Mouse (Mus musculus): ENCODE results near the gene Mgll. TPM values are rescaled to one million over a fixed set of nuclear protein-coding genes. Genes with fewer than 3 reads are reported as not detected.

Mgll gene
- polyA plus RNA-seq, 1 experiment from 2014 or later: 8.0 TPM

DNA sequence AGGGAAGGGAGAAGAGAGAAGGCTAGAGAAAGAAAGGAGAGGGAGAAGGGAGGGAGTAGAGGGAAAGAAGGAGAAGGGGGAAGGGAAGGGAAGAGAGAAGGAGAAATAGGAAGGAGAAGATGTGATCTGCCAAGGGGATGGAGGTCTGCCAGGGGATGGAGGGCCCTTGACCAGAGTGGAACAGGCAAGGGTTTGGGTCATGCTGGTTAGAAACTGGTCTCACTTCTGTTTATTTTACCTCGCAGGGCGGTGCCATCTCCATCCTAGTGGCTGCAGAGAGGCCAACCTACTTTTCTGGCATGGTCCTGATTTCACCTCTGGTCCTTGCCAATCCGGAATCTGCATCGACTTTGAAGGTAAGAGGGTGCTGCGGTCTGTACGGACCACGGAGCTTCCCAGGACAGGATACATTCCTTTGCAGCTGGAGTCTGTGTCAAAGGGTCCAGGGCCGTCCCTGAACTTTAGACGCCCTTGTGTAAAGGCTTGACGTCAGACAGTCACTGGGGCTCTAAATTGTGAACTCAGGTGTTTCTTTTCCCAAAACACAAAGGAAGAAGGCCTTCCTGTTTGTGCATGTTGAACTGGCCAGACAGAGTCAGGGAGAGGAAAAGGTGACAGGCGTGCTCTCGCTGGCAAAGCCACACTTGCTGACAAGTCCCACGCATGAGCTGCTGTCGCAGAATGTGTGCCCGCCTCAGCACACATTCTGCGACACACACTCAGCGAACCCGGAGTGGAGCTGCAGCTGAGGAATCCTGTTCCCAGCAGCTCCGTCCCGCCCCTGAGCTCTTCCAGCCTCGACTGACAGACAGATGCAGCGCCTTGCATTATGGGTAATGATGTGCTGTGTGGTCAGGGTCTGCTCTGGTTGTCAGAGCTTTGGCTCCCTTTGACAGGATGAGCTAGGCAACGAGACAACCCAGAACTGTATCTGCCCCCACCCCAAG lies 85.2 kb downstream of the Mgll start:
- Histone ChIP-seq H3K9ac (replicated peaks) (no peak overlapping the region), H3K4me3 (replicated peaks) (no peak overlapping the region), H3K9me3 (no peaks in the 10 kb centered on the region), H3K4me1 (replicated peaks) (peaks cover 27% of the 10 kb centered on the region), H3K27me3 (no peaks in the 10 kb centered on the region), H3K27ac (no peak overlapping the region), H3K4me2 (no peak overlapping the region), H3K36me3 (no peaks in the 10 kb centered on the region)
- WGBS: 65% methylated on average over 23 of the region's 23 CpGs
- ATAC-seq (ENCODE audit: insufficient number of reproducible peaks, insufficient read depth, low FRiP score, low TSS enrichment, low read depth): no peak

DNA sequence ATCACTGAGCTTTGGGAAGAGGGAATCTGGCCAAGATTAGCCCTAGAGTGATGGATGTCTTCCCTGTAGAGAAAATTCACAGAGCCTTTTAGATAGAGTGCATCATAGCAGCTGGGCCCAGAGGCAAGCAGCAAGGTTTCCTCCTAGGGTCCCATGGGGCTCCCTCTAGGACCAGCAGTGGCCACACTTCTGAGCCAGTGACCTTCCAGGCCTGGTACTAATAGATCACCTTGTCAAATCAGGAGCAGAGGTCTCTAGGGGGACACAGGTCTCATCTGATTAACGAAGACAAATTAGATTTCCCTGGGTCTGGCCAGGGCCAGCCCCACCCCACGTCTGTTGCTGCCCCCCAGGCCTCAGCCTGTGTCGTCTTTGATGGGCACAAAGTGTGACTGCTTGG lies 86.1 kb downstream of the Mgll start:
- Histone ChIP-seq H3K9me3 (no peaks in the 10 kb centered on the region), H3K4me3 (replicated peaks) (no peak overlapping the region), H3K27ac (no peak overlapping the region), H3K4me1 (replicated peaks) (peaks cover 27% of the 10 kb centered on the region), H3K36me3 (no peaks in the 10 kb centered on the region), H3K4me2 (no peak overlapping the region), H3K9ac (replicated peaks) (no peak overlapping the region), H3K27me3 (no peaks in the 10 kb centered on the region)
- WGBS: 32% methylated on average over 3 of the region's 3 CpGs
- no peak for ATAC-seq (ENCODE audit: insufficient number of reproducible peaks, insufficient read depth, low FRiP score, low TSS enrichment, low read depth)

DNA sequence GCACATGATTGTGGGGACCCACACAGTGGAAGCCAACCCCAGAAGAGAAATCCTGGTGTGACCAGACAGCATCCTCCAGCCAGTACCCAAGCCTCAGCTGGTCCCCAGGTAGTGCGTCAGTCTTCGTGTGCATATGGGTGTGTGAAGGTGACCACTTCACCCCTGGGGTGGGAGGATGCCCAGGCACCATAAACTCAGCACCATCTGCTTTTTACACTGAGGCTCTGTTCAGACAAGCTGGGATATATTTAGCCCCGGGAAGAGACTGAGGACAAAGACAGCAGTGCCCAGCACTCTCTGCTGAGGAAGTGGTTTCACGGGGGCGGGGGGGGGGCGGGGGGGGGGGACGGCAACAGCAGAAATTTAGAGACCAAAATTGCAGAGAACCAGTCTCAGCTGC lies 87.2 kb downstream of the Mgll start:
- no peak for ATAC-seq (ENCODE audit: insufficient number of reproducible peaks, insufficient read depth, low FRiP score, low TSS enrichment, low read depth)
- H3K4me1 ChIP-seq (replicated peaks): peaks cover 27% of the 10 kb centered on the region
- H3K27ac ChIP-seq: no peak overlapping the region

DNA sequence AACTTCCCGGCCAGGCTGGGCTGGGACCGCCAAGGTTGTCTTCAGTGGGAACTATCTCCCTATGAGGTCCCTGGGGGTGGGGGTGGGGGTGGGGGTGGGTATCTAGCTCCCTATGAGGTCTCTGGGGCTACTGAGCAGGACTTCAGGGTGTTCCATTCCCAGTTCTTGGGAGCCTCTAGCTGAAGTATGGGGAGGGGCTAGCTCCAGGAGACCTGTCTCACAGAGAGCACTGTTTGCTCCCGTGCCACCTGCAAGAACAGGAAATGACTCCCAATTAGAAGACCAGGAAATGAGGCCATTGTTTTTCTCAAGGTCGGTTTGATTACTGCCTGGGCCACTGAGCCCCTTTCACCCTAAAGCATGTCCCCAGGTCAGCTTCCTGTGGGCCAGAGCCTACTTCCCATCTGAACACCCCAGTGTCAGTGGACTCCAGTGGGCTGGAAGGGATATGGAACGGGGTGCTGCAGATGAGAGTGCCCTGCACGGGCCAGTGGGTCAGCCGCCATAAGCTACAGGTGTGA lies 87.7 kb downstream of the Mgll start:
- H3K9me3 ChIP-seq: no peaks in the 10 kb centered on the region
- H3K27ac ChIP-seq: no peak overlapping the region
- WGBS: 43% methylated on average over 7 of the region's 7 CpGs
- H3K27me3 ChIP-seq: no peaks in the 10 kb centered on the region
- no peaks in the 10 kb centered on the region for H3K36me3 ChIP-seq
- no peak overlapping the region for H3K9ac ChIP-seq (replicated peaks)
- no peak overlapping the region for H3K4me2 ChIP-seq
- ATAC-seq (ENCODE audit: insufficient number of reproducible peaks, insufficient read depth, low FRiP score, low TSS enrichment, low read depth): no peak
- H3K4me1 ChIP-seq (replicated peaks): peaks cover 27% of the 10 kb centered on the region
- no peak overlapping the region for H3K4me3 ChIP-seq (replicated peaks)

More for the DNA sequence above, 87.2 kb downstream of the Mgll start:
- Histone ChIP-seq H3K4me2 (no peak overlapping the region), H3K9me3 (no peaks in the 10 kb centered on the region), H3K27me3 (no peaks in the 10 kb centered on the region), H3K9ac (replicated peaks) (no peak overlapping the region), H3K4me3 (replicated peaks) (no peak overlapping the region), H3K36me3 (no peaks in the 10 kb centered on the region)
- WGBS: 33% methylated on average over 7 of the region's 7 CpGs

DNA sequence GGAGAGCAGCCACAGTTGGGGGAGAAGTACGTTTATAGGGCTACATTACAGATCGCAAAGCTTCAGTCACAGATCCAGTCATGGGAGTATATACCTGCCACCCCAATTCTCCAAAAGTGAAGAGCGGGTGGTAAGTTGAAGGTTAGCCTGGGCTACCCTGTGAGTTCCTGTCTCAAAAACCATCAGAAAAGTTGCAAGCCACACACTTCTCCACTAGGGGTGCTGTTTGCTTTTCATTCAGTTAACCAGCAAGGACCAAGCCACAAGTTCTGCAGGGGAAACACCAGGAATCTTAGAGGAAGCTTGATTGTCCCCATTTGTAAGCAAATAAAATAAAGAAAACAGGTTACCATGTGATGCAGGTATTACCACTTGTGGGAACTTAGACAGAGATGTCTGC lies 88.7 kb downstream of the Mgll start:
- Histone ChIP-seq H3K4me3 (replicated peaks) (no peak overlapping the region), H3K9ac (replicated peaks) (no peak overlapping the region), H3K27ac (no peak overlapping the region), H3K27me3 (no peaks in the 10 kb centered on the region), H3K9me3 (no peaks in the 10 kb centered on the region), H3K4me1 (replicated peaks) (peaks cover 27% of the 10 kb centered on the region), H3K4me2 (no peak overlapping the region), H3K36me3 (no peaks in the 10 kb centered on the region)
- WGBS: 75% methylated on average over 3 of the region's 3 CpGs
- no peak for ATAC-seq (ENCODE audit: insufficient number of reproducible peaks, insufficient read depth, low FRiP score, low TSS enrichment, low read depth)

DNA sequence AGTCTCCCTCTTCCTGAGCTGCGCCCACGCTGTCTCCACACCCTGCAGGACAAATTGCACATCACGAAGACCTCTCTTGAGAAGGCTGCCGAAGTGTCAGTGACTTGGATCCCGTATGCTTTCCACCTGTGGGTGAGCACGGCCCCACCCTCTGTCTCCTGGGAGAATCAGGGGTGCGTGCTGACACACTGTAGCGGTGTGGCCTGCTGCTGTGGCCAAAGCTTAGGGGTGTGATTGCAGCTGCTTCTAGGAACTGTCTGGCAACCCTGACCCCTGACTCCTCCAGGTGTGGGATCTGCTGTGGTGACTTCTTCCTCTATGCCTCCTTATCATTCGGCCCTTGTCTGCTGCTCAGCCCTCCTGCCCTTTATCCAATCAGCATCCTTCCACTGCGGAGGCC lies 89.6 kb downstream of the Mgll start:
- no peak for ATAC-seq (ENCODE audit: insufficient number of reproducible peaks, insufficient read depth, low FRiP score, low TSS enrichment, low read depth)
- Histone ChIP-seq H3K27ac (no peak overlapping the region), H3K27me3 (no peaks in the 10 kb centered on the region), H3K4me3 (replicated peaks) (no peak overlapping the region), H3K36me3 (no peaks in the 10 kb centered on the region), H3K9me3 (no peaks in the 10 kb centered on the region), H3K4me2 (no peak overlapping the region), H3K9ac (replicated peaks) (no peak overlapping the region), H3K4me1 (replicated peaks) (peaks cover 23% of the 10 kb centered on the region)
- 77% methylated on average over 10 of the region's 10 CpGs for WGBS

DNA sequence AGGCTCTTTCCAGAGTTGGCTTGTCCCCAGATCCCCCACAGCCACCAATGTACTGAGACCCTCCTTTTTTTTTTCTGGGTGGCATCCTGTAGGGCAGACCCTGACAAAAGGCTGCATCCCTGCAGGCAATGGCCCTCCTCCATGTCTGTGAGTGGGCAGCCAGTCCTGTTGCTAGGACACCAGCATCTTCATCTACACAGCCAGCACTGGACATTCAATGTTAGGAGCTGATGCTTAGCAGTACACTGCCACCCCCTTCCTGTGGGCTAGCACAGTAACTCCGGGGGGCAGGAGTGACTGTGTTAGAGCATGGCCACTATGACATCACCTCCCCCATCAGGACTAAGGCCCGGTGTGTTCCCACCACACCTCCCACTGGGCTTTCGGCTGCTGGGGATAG lies 90.8 kb downstream of the Mgll start:
- H3K27ac ChIP-seq: no peak overlapping the region
- H3K4me1 ChIP-seq (replicated peaks): peaks cover 18% of the 10 kb centered on the region
- H3K36me3 ChIP-seq: no peaks in the 10 kb centered on the region
- H3K4me2 ChIP-seq: no peak overlapping the region
- ATAC-seq (ENCODE audit: insufficient number of reproducible peaks, insufficient read depth, low FRiP score, low TSS enrichment, low read depth): no peak
- H3K4me3 ChIP-seq (replicated peaks): no peak overlapping the region
- no peaks in the 10 kb centered on the region for H3K9me3 ChIP-seq
- no peak overlapping the region for H3K9ac ChIP-seq (replicated peaks)
- H3K27me3 ChIP-seq: no peaks in the 10 kb centered on the region
- WGBS: 78% methylated on average over 3 of the region's 3 CpGs

DNA sequence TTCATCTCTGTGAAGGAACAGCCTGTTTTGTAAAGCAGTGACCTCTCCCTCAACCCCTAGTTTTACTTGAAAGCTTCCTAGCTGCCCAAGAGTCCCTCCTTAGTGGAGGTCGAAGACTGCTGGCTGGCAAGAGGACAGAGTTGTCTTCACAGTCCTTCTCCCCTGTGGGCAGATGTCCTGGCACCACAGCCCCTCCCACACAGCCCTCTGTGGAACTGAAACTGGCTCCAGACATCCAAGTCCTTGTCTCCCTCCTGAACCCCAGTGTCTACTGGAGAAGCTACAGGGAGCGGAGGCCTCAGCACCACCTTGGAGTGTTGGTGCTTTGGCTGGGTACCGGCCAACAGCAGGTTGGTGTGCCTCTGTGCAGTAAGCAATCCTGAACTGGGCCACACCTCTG lies 91.3 kb downstream of the Mgll start:
- Histone ChIP-seq H3K4me3 (replicated peaks) (no peak overlapping the region), H3K36me3 (no peaks in the 10 kb centered on the region), H3K9ac (replicated peaks) (no peak overlapping the region), H3K4me2 (no peak overlapping the region), H3K9me3 (no peaks in the 10 kb centered on the region), H3K27ac (no peak overlapping the region), H3K4me1 (replicated peaks) (peaks cover 18% of the 10 kb centered on the region), H3K27me3 (no peaks in the 10 kb centered on the region)
- 86% methylated on average over 3 of the region's 3 CpGs for WGBS
- ATAC-seq (ENCODE audit: insufficient number of reproducible peaks, insufficient read depth, low FRiP score, low TSS enrichment, low read depth): no peak

DNA sequence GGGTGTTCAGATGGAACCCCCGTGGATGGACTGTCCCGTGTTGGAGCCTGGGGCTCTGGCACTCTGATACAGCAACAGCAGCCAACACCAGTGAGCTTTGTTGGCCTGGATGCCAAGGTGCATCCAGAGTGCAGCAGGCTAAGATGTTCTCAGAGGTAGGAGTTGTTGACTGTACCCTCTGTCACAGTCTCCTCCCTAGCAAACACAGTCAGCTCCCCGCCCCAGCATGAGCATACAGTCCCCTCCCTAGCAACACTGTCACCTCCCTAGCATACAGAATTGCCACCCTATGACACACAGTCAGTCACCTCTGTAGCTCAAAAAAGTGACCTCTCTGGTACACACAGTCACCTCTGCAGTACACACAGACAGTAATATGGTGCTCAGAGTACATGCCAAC lies 92.7 kb downstream of the Mgll start:
- H3K36me3 ChIP-seq: no peaks in the 10 kb centered on the region
- H3K27me3 ChIP-seq: no peaks in the 10 kb centered on the region
- WGBS: 86% methylated on average over 3 of the region's 3 CpGs
- no peaks in the 10 kb centered on the region for H3K9me3 ChIP-seq
- H3K9ac ChIP-seq (replicated peaks): no peak overlapping the region
- no peak for ATAC-seq (ENCODE audit: insufficient number of reproducible peaks, insufficient read depth, low FRiP score, low TSS enrichment, low read depth)
- no peak overlapping the region for H3K27ac ChIP-seq
- peaks cover 14% of the 10 kb centered on the region for H3K4me1 ChIP-seq (replicated peaks)
- H3K4me3 ChIP-seq (replicated peaks): no peak overlapping the region
- H3K4me2 ChIP-seq: no peak overlapping the region

DNA sequence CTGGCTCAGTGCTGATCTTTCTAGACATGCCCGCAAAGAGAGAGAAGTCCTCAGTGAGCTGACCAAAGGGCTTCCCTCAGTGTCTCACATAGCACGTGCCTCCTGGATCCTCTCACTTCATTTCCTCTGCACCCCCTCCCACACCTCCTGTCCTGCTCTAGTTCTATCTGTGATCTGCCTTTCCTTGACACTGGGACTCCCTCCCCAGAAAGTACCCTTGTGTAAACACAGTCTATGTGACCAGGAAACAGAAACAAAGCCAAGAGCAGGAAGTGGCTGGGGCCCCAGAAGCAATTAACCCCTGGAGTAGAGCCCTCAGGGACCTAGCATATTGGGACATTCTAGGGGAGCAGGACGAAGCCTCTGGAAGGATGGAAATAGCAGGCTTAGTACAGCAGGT lies 96.6 kb downstream of the Mgll start:
- H3K4me2 ChIP-seq: no peak overlapping the region

DNA sequence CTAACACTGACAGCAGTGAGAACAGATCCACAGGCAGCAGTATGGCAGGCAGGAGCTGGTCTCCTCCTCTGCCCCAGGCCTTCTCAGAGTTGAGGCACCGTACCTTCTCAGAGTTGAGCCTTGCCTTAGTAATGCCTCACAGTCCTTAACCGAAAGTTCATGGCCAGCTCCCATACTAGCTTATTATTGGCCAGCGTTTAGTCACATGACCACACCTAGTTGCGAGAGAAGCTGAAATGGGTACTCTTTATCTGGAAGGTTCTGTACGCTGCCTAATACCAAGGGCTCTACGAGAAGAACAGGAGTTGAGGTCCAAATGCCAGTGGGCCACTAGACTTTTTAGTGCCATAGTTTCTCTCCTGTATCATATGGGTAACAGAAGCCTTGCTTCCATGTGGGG lies 97.1 kb downstream of the Mgll start:
- H3K27ac ChIP-seq: no peak overlapping the region
- ATAC-seq (ENCODE audit: insufficient number of reproducible peaks, insufficient read depth, low FRiP score, low TSS enrichment, low read depth): no peak
- WGBS: 90% methylated on average over 6 of the region's 6 CpGs

More for the DNA sequence above, 96.6 kb downstream of the Mgll start:
- 34% methylated on average over 3 of the region's 3 CpGs for WGBS
- H3K4me3 ChIP-seq (replicated peaks): no peak overlapping the region
- no peak overlapping the region for H3K27ac ChIP-seq
- no peak overlapping the region for H3K9ac ChIP-seq (replicated peaks)
- H3K27me3 ChIP-seq: 0 out of 2 replicates have a peak, but pooled peaks cover 5% of the 10 kb centered on the region
- peaks cover 7% of the 10 kb centered on the region; the same call in 1 of the 2 replicates for H3K4me1 ChIP-seq (replicated peaks)
- ATAC-seq (ENCODE audit: insufficient number of reproducible peaks, insufficient read depth, low FRiP score, low TSS enrichment, low read depth): no peak
- no peaks in the 10 kb centered on the region for H3K9me3 ChIP-seq
- no peaks in the 10 kb centered on the region for H3K36me3 ChIP-seq

More for the DNA sequence above, 97.1 kb downstream of the Mgll start:
- no peak overlapping the region for H3K4me2 ChIP-seq
- 0 out of 2 replicates have a peak, but pooled peaks cover 5% of the 10 kb centered on the region for H3K27me3 ChIP-seq
- peaks cover 9% of the 10 kb centered on the region; the same call in 1 of the 2 replicates for H3K4me1 ChIP-seq (replicated peaks)
- H3K9ac ChIP-seq (replicated peaks): no peak overlapping the region
- H3K4me3 ChIP-seq (replicated peaks): no peak overlapping the region
- H3K9me3 ChIP-seq: no peaks in the 10 kb centered on the region
- H3K36me3 ChIP-seq: no peaks in the 10 kb centered on the region
